Mouse (Mus musculus) CH12.LX (cell line): ENCODE results near the gene Gabarapl2. TPM values are rescaled to one million over a fixed set of nuclear protein-coding genes. Genes with fewer than 3 reads are reported as not detected.

Experiments used
- DNase-seq: peaks from one replicate; pipeline ENCODE4 v3.0.0-alpha.2; 2013; ENCODE audit errors: extremely low read depth
- H3K27ac ChIP-seq: 2 replicates; pipeline ENCODE4 v1.5.1; 2012; ENCODE audit warnings: low read depth, mild to moderate bottlenecking, control low read depth, moderate library complexity; ENCODE audit not compliant: insufficient read depth
- H3K27me3 ChIP-seq: replicated peaks from 2 replicates; pipeline ENCODE3; 2012; ENCODE audit warnings: inconsistent platforms
- H3K36me3 ChIP-seq, 2 experiments: replicated peaks in 1 of 2; 2 replicates each; pipeline versions ENCODE3 to v1.6.1; 2012; ENCODE audit warnings: inconsistent platforms in 1 of 2, low read length in 1 of 2, mild to moderate bottlenecking in 1 of 2, mixed read lengths in 1 of 2, moderate library complexity in 1 of 2; ENCODE audit not compliant: control insufficient read depth in 1 of 2, insufficient read depth in 1 of 2
- H3K4me1 ChIP-seq, 2 experiments: 2 replicates each; pipeline ENCODE4 v1.6.1; 2012; ENCODE audit warnings: inconsistent platforms in 1 of 2, moderate library complexity in 1 of 2; ENCODE audit not compliant: insufficient read depth in 2 of 2, control insufficient read depth in 1 of 2
- H3K4me2 ChIP-seq: 2 replicates; pipeline ENCODE4 v1.6.1; 2012; ENCODE audit warnings: low read depth, mild to moderate bottlenecking, control low read depth; ENCODE audit not compliant: poor library complexity, insufficient read depth, severe bottlenecking
- H3K4me3 ChIP-seq, 3 experiments: fragments of 150-350 bp in 1 of 3; sonication (generic) in 1 of 3; replicated peaks in 1 of 3; 2 replicates each; pipeline versions ENCODE3 to v1.5.1; 2011 to 2012; ENCODE audit warnings: low read depth in 2 of 3, low read length in 2 of 3, mild to moderate bottlenecking in 2 of 3, moderate library complexity in 2 of 3, control low read depth in 1 of 3, improper control_type of control experiment in 1 of 3, inconsistent platforms in 1 of 3, mixed read lengths in 1 of 3; ENCODE audit not compliant: poor library complexity in 1 of 3
- H3K79me2 ChIP-seq: replicated peaks from 2 replicates; pipeline ENCODE4 v1.6.1; 2012; ENCODE audit warnings: mild to moderate bottlenecking, moderate library complexity; ENCODE audit not compliant: control insufficient read depth, poor library complexity, insufficient read depth, severe bottlenecking; ENCODE audit errors: extremely low read depth
- H3K9ac ChIP-seq: 2 replicates; pipeline ENCODE4 v1.6.1; 2012; ENCODE audit warnings: low read depth, mild to moderate bottlenecking, control low read depth, moderate library complexity; ENCODE audit not compliant: insufficient read depth
- H3K9me3 ChIP-seq: replicated peaks from 2 replicates; pipeline ENCODE3; 2012; ENCODE audit warnings: low read length, inconsistent platforms, mixed read lengths
- BHLHE40 ChIP-seq: IDR thresholded peaks from 2 replicates; pipeline ENCODE4 v1.6.1; 2011; ENCODE audit warnings: mild to moderate bottlenecking, low read depth, low read length, improper control_type of control experiment
- CHD1 ChIP-seq: IDR thresholded peaks from 2 replicates; pipeline ENCODE4 v1.6.1; 2012; ENCODE audit warnings: low read depth, low read length, improper control_type of control experiment, inconsistent platforms
- CHD2 ChIP-seq: IDR thresholded peaks from 2 replicates; pipeline ENCODE4 v1.6.1; 2011; ENCODE audit warnings: low read length, improper control_type of control experiment
- CTCF ChIP-seq, 2 experiments: IDR thresholded peaks in 1 of 2; conservative IDR thresholded peaks in 1 of 2; 2 replicates each; pipeline ENCODE4 v1.5.1; 2011 to 2012; ENCODE audit warnings: low read depth in 2 of 2, low read length in 2 of 2, improper control_type of control experiment in 1 of 2, inconsistent platforms in 1 of 2, mild to moderate bottlenecking in 1 of 2, moderate library complexity in 1 of 2
- ELF1 ChIP-seq: IDR thresholded peaks from 2 replicates; pipeline ENCODE4 v1.6.1; 2014; ENCODE audit warnings: low read depth, mild to moderate bottlenecking, inconsistent platforms, low read length, improper control_type of control experiment
- EP300 ChIP-seq: IDR thresholded peaks from 2 replicates; pipeline ENCODE4 v1.6.1; 2011; ENCODE audit warnings: low read length, improper control_type of control experiment
- ETS1 ChIP-seq: conservative IDR thresholded peaks from 2 replicates; pipeline ENCODE4 v1.6.1; 2012; ENCODE audit warnings: low read depth, mild to moderate bottlenecking, inconsistent platforms, low read length, improper control_type of control experiment, moderate library complexity
- GABPA ChIP-seq: IDR thresholded peaks from 2 replicates; pipeline ENCODE4 v1.6.1; 2012; ENCODE audit warnings: low read depth, low read length, improper control_type of control experiment, inconsistent platforms; ENCODE audit not compliant: insufficient replicate concordance
- HCFC1 ChIP-seq: IDR thresholded peaks from 2 replicates; pipeline ENCODE4 v1.6.1; 2012; ENCODE audit warnings: low read depth, mild to moderate bottlenecking, inconsistent platforms, low read length, improper control_type of control experiment
- IRF4 ChIP-seq: IDR thresholded peaks from 2 replicates; pipeline ENCODE4 v1.6.1; 2014; ENCODE audit warnings: low read depth, mild to moderate bottlenecking, inconsistent platforms, low read length, improper control_type of control experiment
- JUN ChIP-seq: IDR thresholded peaks from 2 replicates; pipeline ENCODE4 v1.6.1; 2011; ENCODE audit warnings: low read depth, mild to moderate bottlenecking, low read length, improper control_type of control experiment, moderate library complexity; ENCODE audit not compliant: insufficient read depth
- JUND ChIP-seq: conservative IDR thresholded peaks from 2 replicates; pipeline ENCODE4 v1.6.1; 2011; ENCODE audit warnings: low read depth, low read length, improper control_type of control experiment
- KAT2A ChIP-seq: IDR thresholded peaks from 2 replicates; pipeline ENCODE4 v1.6.1; 2012; ENCODE audit warnings: low read length, improper control_type of control experiment, inconsistent platforms; ENCODE audit not compliant: insufficient replicate concordance
- MAFK ChIP-seq: IDR thresholded peaks from 2 replicates; pipeline ENCODE4 v1.6.1; 2011; ENCODE audit warnings: low read length, improper control_type of control experiment; ENCODE audit not compliant: insufficient replicate concordance
- MAX ChIP-seq: IDR thresholded peaks from 2 replicates; pipeline ENCODE4 v1.6.1; 2011; ENCODE audit warnings: low read length, improper control_type of control experiment
- MYC ChIP-seq: IDR thresholded peaks from 2 replicates; pipeline ENCODE4 v1.6.1; 2011; ENCODE audit warnings: low read depth, mild to moderate bottlenecking, improper control_type of control experiment, low read length
- NELFE ChIP-seq: IDR thresholded peaks from 2 replicates; pipeline ENCODE4 v1.6.1; 2011; ENCODE audit warnings: low read depth, low read length, improper control_type of control experiment
- PAX5 ChIP-seq: IDR thresholded peaks from 2 replicates; pipeline ENCODE4 v1.6.1; 2012; ENCODE audit warnings: low read length, inconsistent platforms, mixed read lengths
- POLR2A ChIP-seq: IDR thresholded peaks from 2 replicates; pipeline ENCODE4 v1.6.1; 2011; ENCODE audit warnings: low read depth, mild to moderate bottlenecking, improper control_type of control experiment, low read length
- RAD21 ChIP-seq: IDR thresholded peaks from 2 replicates; pipeline ENCODE4 v1.6.1; 2011; ENCODE audit warnings: low read depth, mild to moderate bottlenecking, low read length, improper control_type of control experiment, moderate library complexity
- RCOR1 ChIP-seq: conservative IDR thresholded peaks from 2 replicates; pipeline ENCODE4 v1.6.1; 2012; ENCODE audit warnings: low read depth, mild to moderate bottlenecking, inconsistent platforms, low read length, improper control_type of control experiment
- SIN3A ChIP-seq: IDR thresholded peaks from 2 replicates; pipeline ENCODE4 v1.6.1; 2012; ENCODE audit warnings: low read length, improper control_type of control experiment, inconsistent platforms
- SMC3 ChIP-seq: IDR thresholded peaks from 2 replicates; pipeline ENCODE4 v1.6.1; 2011; ENCODE audit warnings: low read depth, low read length, improper control_type of control experiment
- TBP ChIP-seq: conservative IDR thresholded peaks from 2 replicates; pipeline ENCODE4 v1.6.1; 2011; ENCODE audit warnings: low read depth, low read length, improper control_type of control experiment
- TCF12 ChIP-seq: IDR thresholded peaks from 2 replicates; pipeline ENCODE4 v1.6.1; 2014; ENCODE audit warnings: low read depth, mild to moderate bottlenecking, inconsistent platforms, low read length, improper control_type of control experiment
- UBTF ChIP-seq: IDR thresholded peaks from 2 replicates; pipeline ENCODE4 v1.6.1; 2012; ENCODE audit warnings: low read depth, mild to moderate bottlenecking, inconsistent platforms, low read length, improper control_type of control experiment, moderate library complexity
- USF1 ChIP-seq: IDR thresholded peaks from 2 replicates; pipeline ENCODE4 v1.6.1; 2014; ENCODE audit warnings: low read depth, mild to moderate bottlenecking, inconsistent platforms, low read length, improper control_type of control experiment
- USF2 ChIP-seq: conservative IDR thresholded peaks from 2 replicates; pipeline ENCODE4 v1.6.1; 2011; ENCODE audit warnings: low read depth, low read length, improper control_type of control experiment
- ZNF384 ChIP-seq: IDR thresholded peaks from 2 replicates; pipeline ENCODE4 v1.6.1; 2012; ENCODE audit warnings: low read depth, low read length, improper control_type of control experiment, inconsistent platforms
- dilution Hi-C: fragments of 300-500 bp; cut with MboI; formaldehyde crosslinking; loops from 2 replicates; pipeline ENCODE4 v1.14.3; 2020; ENCODE audit warnings: low sequenced_read_pairs; ENCODE audit not compliant: extremely low pct_unique_long_range_greater_than_20kb, extremely low pct_ligation_motif_present
- in situ Hi-C: fragments of 300-500 bp; cut with MboI; formaldehyde crosslinking; loops from 3 replicates; pipeline ENCODE4 v1.14.3; 2019; ENCODE audit warnings: low sequenced_read_pairs, low pct_ligation_motif_present, low pct_unique_long_range_greater_than_20kb, mixed read lengths
- polyA plus RNA-seq: library from polyadenylated mRNA; unstranded; fragments of >175 nt; gene quantifications from 2 replicates; pipeline ENCODE4 v1.2.1, GENCODE M21; 2012; ENCODE audit warnings: low read depth; ENCODE audit not compliant: insufficient read length
- total RNA-seq, 2 experiments: library from RNA; depleted of rRNA; stranded (reverse); fragments of 300-350 nt in 1 of 2; fragments of >200 nt in 1 of 2; gene quantifications; 2 replicates each; pipeline ENCODE4 v1.2.3; 2012 to 2014

Gene Gabarapl2
- total and polyA plus RNA-seq, 3 experiments = 29.8 to 61.0 (median 42.1) TPM

GRCm38 (mm10) chr8:111984511-111984910 is 44.0 kb downstream of the Gabarapl2 start:
- no peak overlapping the region for H3K4me3 ChIP-seq
- peaks cover 62 to 91% of the 10 kb centered on the region in 2 experiments for H3K36me3 ChIP-seq
- TF ChIP-seq GABPA (no peak), NELFE (no peak), USF1 (no peak), UBTF (no peak), BHLHE40 (no peak), JUND (no peak)
- dilution Hi-C loops = no loop called here
- no peak overlapping the region for H3K27ac ChIP-seq
- no peaks in the 10 kb centered on the region for H3K9me3 ChIP-seq
- no peaks in the 10 kb centered on the region for H3K27me3 ChIP-seq
- H3K79me2 ChIP-seq = no peaks in the 10 kb centered on the region
- no peak overlapping the region for H3K9ac ChIP-seq
- peaks cover 0 to 25% of the 10 kb centered on the region in 2 experiments; a peak in 1 of 4 replicates for H3K4me1 ChIP-seq
- no peak overlapping the region for H3K4me2 ChIP-seq
- no peak for DNase-seq
- in situ Hi-C loops = loop anchor here (5.0 kb wide), 1 partner anchor 37 kb away; no protein-coding TSS in a partner anchor

GRCm38 (mm10) chr8:111989911-111990310 is 49.4 kb downstream of the Gabarapl2 start:
- Histone ChIP-seq H3K9ac (no peak overlapping the region), H3K4me2 (no peak overlapping the region), H3K4me3 (no peak overlapping the region), H3K36me3 (peaks cover 56 to 70% of the 10 kb centered on the region in 2 experiments), H3K9me3 (no peaks in the 10 kb centered on the region), H3K79me2 (no peaks in the 10 kb centered on the region; the same call in 1 of the 2 replicates), H3K27me3 (no peaks in the 10 kb centered on the region), H3K27ac (no peak overlapping the region)
- in situ Hi-C loops = loop anchor here (10.0 kb wide), 1 partner anchor 115 kb away; the partner anchor contains the start of gene Tmem170
- peak; percentile 88 for DNase-seq
- TF ChIP-seq MYC (no peak), CTCF (conservative IDR thresholded peaks at IDR 0.05 in 1 of 2, IDR thresholded peaks at IDR 0.05 in 1 of 2; ENCODE audit: low read depth in 2 of 2, low read length in 2 of 2) (peak; percentile 87 to 90), ETS1 (no peak), ZNF384 (no peak), SIN3A (no peak), IRF4 (no peak), KAT2A (no peak), MAFK (no peak), EP300 (no peak), USF2 (no peak), JUN (no peak), ELF1 (no peak), TBP (no peak), JUND (no peak), PAX5 (no peak), POLR2A (no peak), CHD1 (no peak), RCOR1 (no peak), HCFC1 (peak; percentile 14; the same call in 1 of the 2 replicates), UBTF (no peak), TCF12 (0 out of 2 replicates have a peak, but pooled peaks have one; percentile 17), USF1 (no peak), SMC3 (peak; percentile 84), MAX (no peak), RAD21 (peak; percentile 59), BHLHE40 (no peak), NELFE (no peak), CHD2 (no peak)
- TF ChIP-seq, all 38 proteins: peak for 5
- peaks cover 2 to 27% of the 10 kb centered on the region in 2 experiments; a peak in 3 of 4 replicates for H3K4me1 ChIP-seq
- dilution Hi-C loops = no loop called here
